Mouse (Mus musculus) liver, adult 2 months (tissue): ENCODE measurements around the gene Atg14.

ENCODE experiments used
- CTCF ChIP-seq: fragments of 200-500 bp; IDR thresholded peaks from 2 replicates; pipeline ENCODE4 v1.5.1; 2011; ENCODE audit warnings: low read depth, low read length, control low read depth
- POLR2A ChIP-seq: fragments of 200-500 bp; IDR thresholded peaks from 2 replicates; pipeline ENCODE4 v1.6.1; 2011; ENCODE audit warnings: low read length, control low read depth; ENCODE audit not compliant: insufficient read depth; ENCODE audit errors: extremely low read depth

DNA sequence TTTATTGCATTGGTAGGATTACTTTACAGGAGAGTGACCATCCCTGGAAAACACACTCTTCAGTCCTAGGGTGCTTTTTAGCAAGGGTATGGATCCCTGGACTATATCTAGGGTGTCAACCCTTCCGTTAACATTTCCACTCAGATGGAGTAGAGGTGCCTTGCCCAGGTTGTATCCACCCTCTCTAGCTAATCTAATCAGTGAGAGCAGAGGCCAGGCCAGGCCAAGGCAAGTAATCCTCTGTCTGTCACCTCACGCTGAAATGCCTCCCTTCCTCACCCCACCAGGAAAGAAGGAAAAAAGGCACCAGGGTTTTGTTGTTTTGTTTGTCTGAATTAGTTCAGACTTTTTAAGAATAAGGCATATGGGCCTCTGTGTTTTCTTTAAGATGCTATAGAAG lies 42.6 kb downstream of the Atg14 start:
- TF ChIP-seq POLR2A (no peak), CTCF (no peak)
